Mouse (Mus musculus) lung, adult 2 months (tissue): ENCODE results near the gene Elf1.

Source experiments
- CTCF ChIP-seq: fragments of 200-500 bp; IDR thresholded peaks from 2 replicates; pipeline ENCODE4 v1.5.1; 2011; ENCODE audit warnings: mild to moderate bottlenecking, low read length, control low read depth; ENCODE audit not compliant: insufficient read depth
- POLR2A ChIP-seq: fragments of 200-500 bp; IDR thresholded peaks from 2 replicates; pipeline ENCODE4 v1.6.1; 2011; ENCODE audit warnings: low read depth, mild to moderate bottlenecking, control low read depth, low read length, borderline replicate concordance; ENCODE audit errors: extremely low read depth

DNA sequence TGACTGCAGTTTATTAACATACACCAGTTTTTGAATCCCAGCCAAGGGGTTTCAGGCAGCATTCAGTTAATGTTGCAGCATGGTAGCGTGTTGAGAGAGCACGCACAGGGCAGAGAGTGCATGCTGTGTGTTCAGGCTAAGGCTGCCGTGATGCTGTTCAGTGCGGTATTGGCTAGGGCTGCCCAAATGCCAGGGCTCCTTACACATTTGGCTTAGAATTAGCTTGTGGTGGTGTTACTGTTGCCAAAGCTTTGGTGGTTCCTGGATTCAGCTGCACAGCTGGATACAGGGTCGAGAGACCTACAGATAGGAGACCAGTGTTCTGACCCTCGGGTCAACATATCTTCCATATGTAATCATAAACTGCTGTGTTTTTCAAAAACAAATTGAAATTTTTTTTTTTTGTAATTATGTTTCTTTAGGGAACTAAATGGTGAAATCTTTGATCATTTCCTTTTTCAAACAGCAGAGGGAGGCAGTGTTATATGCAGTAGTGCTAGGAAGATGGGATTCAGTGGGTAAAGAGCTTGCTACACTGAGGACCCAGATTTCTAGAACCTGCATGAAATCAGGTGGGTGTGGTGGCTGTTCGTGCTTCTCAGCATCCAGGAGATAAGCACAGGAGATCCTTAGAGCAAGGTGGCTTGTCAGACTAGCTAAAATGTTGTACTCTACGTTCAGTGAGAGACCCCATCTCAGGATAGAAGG, 136.3 kb downstream of the Elf1 start:
- TF ChIP-seq POLR2A: no peak
- TF ChIP-seq CTCF: no peak
